Mouse (Mus musculus) embryonic facial prominence, embryonic 13.5 days (tissue): ENCODE data around the gene Peli1. TPM values are rescaled to one million over a fixed set of nuclear protein-coding genes. Genes with fewer than 3 reads are reported as not detected.

Experiments
- ATAC-seq: fragments of 200-750 bp; cut with Nextera tagmentation; 2 replicates; pipeline ENCODE4 v1.8.0; 2017; ENCODE audit warnings: low read depth; ENCODE audit not compliant: insufficient number of reproducible peaks, insufficient read depth, low FRiP score, low TSS enrichment
- H3K27ac ChIP-seq: fragments of 300-500 bp; sonication (generic); 2 replicates; pipeline ENCODE4 v1.5.1; 2015; ENCODE audit warnings: moderate library complexity, mild to moderate bottlenecking, inconsistent platforms
- H3K27me3 ChIP-seq: fragments of 300-500 bp; sonication (generic); 2 replicates; pipeline ENCODE4 v1.6.1; 2015; ENCODE audit warnings: mild to moderate bottlenecking, inconsistent platforms
- H3K36me3 ChIP-seq: fragments of 300-500 bp; sonication (generic); 2 replicates; pipeline ENCODE4 v1.6.1; 2015; ENCODE audit warnings: mild to moderate bottlenecking, inconsistent platforms
- H3K4me1 ChIP-seq: fragments of 300-500 bp; sonication (generic); 2 replicates; pipeline ENCODE4 v1.6.1; 2015; ENCODE audit warnings: inconsistent platforms
- H3K4me2 ChIP-seq: fragments of 300-500 bp; sonication (generic); 2 replicates; pipeline ENCODE4 v1.6.1; 2015; ENCODE audit warnings: moderate library complexity, mild to moderate bottlenecking, inconsistent platforms
- H3K4me3 ChIP-seq: fragments of 300-500 bp; sonication (generic); 2 replicates; pipeline ENCODE4 v1.5.1; 2015; ENCODE audit warnings: mild to moderate bottlenecking, inconsistent platforms
- H3K9ac ChIP-seq: fragments of 300-500 bp; sonication (generic); 2 replicates; pipeline ENCODE4 v1.6.1; 2015; ENCODE audit warnings: mild to moderate bottlenecking, inconsistent platforms
- H3K9me3 ChIP-seq: fragments of 300-500 bp; sonication (generic); 2 replicates; pipeline ENCODE4 v1.6.1; 2016; ENCODE audit warnings: inconsistent platforms
- WGBS: fragments of 180-500 bp; shearing (Covaris S2); methylation state at CpG from one replicate; pipeline ENCODE4 v1.1.7; 2015; ENCODE audit warnings: mixed read lengths; 5-methylcytosine and 5-hydroxymethylcytosine counted together
- polyA plus RNA-seq: library from polyadenylated mRNA; unstranded; fragments of >200 nt; fragmentation: Nextera tagmentation; extraction: Ambion mirVana; gene quantifications from 2 replicates; pipeline ENCODE4 v1.2.1, GENCODE M21; 2015

The Peli1 gene
- polyA plus RNA-seq, 1 experiment from 2014 or later, result 48.8 TPM

- no peak for ATAC-seq
- no peaks in the 10 kb centered on the region for H3K27me3 ChIP-seq
- 77% methylated on average over 3 of the region's 3 CpGs for WGBS
Observed at GRCm38 (mm10) chr11:21116623-21117295, 25.7 kb downstream of the Peli1 start.

GRCm38 (mm10) chr11:21121737-21122136, 30.6 kb downstream of the Peli1 start:
- Histone ChIP-seq H3K9me3 (peaks cover 5% of the 10 kb centered on the region; the same call in 1 of the 2 replicates), H3K27me3 (no peaks in the 10 kb centered on the region), H3K9ac (no peak overlapping the region), H3K36me3 (no peaks in the 10 kb centered on the region), H3K4me1 (peaks cover 6% of the 10 kb centered on the region; the same call in 1 of the 2 replicates), H3K4me3 (no peak overlapping the region), H3K4me2 (no peak overlapping the region), H3K27ac (no peak overlapping the region)
- no peak for ATAC-seq
- WGBS, result 92% methylated on average over 2 of the region's 2 CpGs

More at GRCm38 (mm10) chr11:21116623-21117295, 25.7 kb downstream of the Peli1 start:
- H3K27ac ChIP-seq, result no peak overlapping the region
- H3K36me3 ChIP-seq, result no peaks in the 10 kb centered on the region
- H3K9me3 ChIP-seq, result no peaks in the 10 kb centered on the region
- H3K9ac ChIP-seq, result no peak overlapping the region
- peaks cover 5% of the 10 kb centered on the region; the same call in 1 of the 2 replicates for H3K4me1 ChIP-seq
- H3K4me2 ChIP-seq, result no peak overlapping the region
- H3K4me3 ChIP-seq, result no peak overlapping the region

GRCm38 (mm10) chr11:21122399-21122798, 31.3 kb downstream of the Peli1 start:
- 74% methylated on average over 2 of the region's 2 CpGs for WGBS
- Histone ChIP-seq H3K4me1 (peaks cover 6% of the 10 kb centered on the region; the same call in 1 of the 2 replicates), H3K9me3 (peaks cover 5% of the 10 kb centered on the region; the same call in 1 of the 2 replicates), H3K36me3 (no peaks in the 10 kb centered on the region), H3K27me3 (no peaks in the 10 kb centered on the region), H3K9ac (no peak overlapping the region), H3K4me2 (no peak overlapping the region), H3K4me3 (no peak overlapping the region), H3K27ac (no peak overlapping the region)
- no peak for ATAC-seq

- no peaks in the 10 kb centered on the region for H3K4me1 ChIP-seq
- H3K27me3 ChIP-seq, result no peaks in the 10 kb centered on the region
- ATAC-seq, result no peak
- no peak overlapping the region for H3K27ac ChIP-seq
- peaks cover 12% of the 10 kb centered on the region for H3K36me3 ChIP-seq
- H3K4me2 ChIP-seq, result no peak overlapping the region
- no peak overlapping the region for H3K4me3 ChIP-seq
- 84% methylated on average over 2 of the region's 2 CpGs for WGBS
- peaks cover 10% of the 10 kb centered on the region; the same call in 1 of the 2 replicates for H3K9me3 ChIP-seq
- H3K9ac ChIP-seq, result no peak overlapping the region
Observed at GRCm38 (mm10) chr11:21131692-21132091, 40.6 kb downstream of the Peli1 start.

- Histone ChIP-seq H3K36me3 (peaks cover 24% of the 10 kb centered on the region), H3K4me1 (no peaks in the 10 kb centered on the region), H3K27me3 (no peaks in the 10 kb centered on the region), H3K27ac (no peak overlapping the region), H3K9ac (no peak overlapping the region), H3K4me2 (no peak overlapping the region), H3K9me3 (no peaks in the 10 kb centered on the region), H3K4me3 (no peak overlapping the region)
- 85% methylated on average over 2 of the region's 2 CpGs for WGBS
- no peak for ATAC-seq
Observed at GRCm38 (mm10) chr11:21134875-21135451, 43.9 kb downstream of the Peli1 start.

- Histone ChIP-seq H3K9me3 (no peaks in the 10 kb centered on the region), H3K9ac (no peak overlapping the region), H3K27ac (no peak overlapping the region), H3K27me3 (no peaks in the 10 kb centered on the region), H3K4me2 (no peak overlapping the region), H3K36me3 (peaks cover 44% of the 10 kb centered on the region), H3K4me3 (no peak overlapping the region), H3K4me1 (no peaks in the 10 kb centered on the region)
- no peak for ATAC-seq
- 97% methylated on average over 1 of the region's 1 CpGs for WGBS
Observed at GRCm38 (mm10) chr11:21139453-21139852, 48.4 kb downstream of the Peli1 start.

- Histone ChIP-seq H3K9ac (no peak overlapping the region), H3K4me3 (no peak overlapping the region), H3K27ac (no peak overlapping the region), H3K4me1 (no peaks in the 10 kb centered on the region), H3K4me2 (no peak overlapping the region), H3K27me3 (no peaks in the 10 kb centered on the region), H3K9me3 (no peaks in the 10 kb centered on the region), H3K36me3 (peaks cover 46% of the 10 kb centered on the region)
- ATAC-seq, result no peak
- WGBS, result 81% methylated on average over 7 of the region's 7 CpGs
Observed at GRCm38 (mm10) chr11:21141242-21141641, 50.2 kb downstream of the Peli1 start.

- no peak overlapping the region for H3K4me2 ChIP-seq
- H3K4me3 ChIP-seq, result no peak overlapping the region
- no peak for ATAC-seq
- no peak overlapping the region for H3K9ac ChIP-seq
- no peaks in the 10 kb centered on the region for H3K27me3 ChIP-seq
- H3K4me1 ChIP-seq, result no peaks in the 10 kb centered on the region
- H3K9me3 ChIP-seq, result no peaks in the 10 kb centered on the region
- peaks cover 49% of the 10 kb centered on the region for H3K36me3 ChIP-seq
- 91% methylated on average over 4 of the region's 4 CpGs for WGBS
- no peak overlapping the region for H3K27ac ChIP-seq
Observed at GRCm38 (mm10) chr11:21141755-21142154, 50.7 kb downstream of the Peli1 start.

GRCm38 (mm10) chr11:21149476-21149875, 58.4 kb downstream of the Peli1 start:
- Histone ChIP-seq H3K4me3 (no peak overlapping the region), H3K4me1 (no peaks in the 10 kb centered on the region), H3K4me2 (no peak overlapping the region), H3K27ac (no peak overlapping the region), H3K27me3 (no peaks in the 10 kb centered on the region), H3K9ac (no peak overlapping the region), H3K9me3 (no peaks in the 10 kb centered on the region), H3K36me3 (peaks cover 61% of the 10 kb centered on the region)
- ATAC-seq, result no peak
- 93% methylated on average over 4 of the region's 4 CpGs for WGBS

- Histone ChIP-seq H3K9ac (no peak overlapping the region), H3K4me1 (no peaks in the 10 kb centered on the region), H3K27ac (no peak overlapping the region), H3K9me3 (no peaks in the 10 kb centered on the region), H3K27me3 (no peaks in the 10 kb centered on the region), H3K4me3 (no peak overlapping the region), H3K36me3 (peaks cover 63% of the 10 kb centered on the region), H3K4me2 (no peak overlapping the region)
- 88% methylated on average over 5 of the region's 5 CpGs for WGBS
- ATAC-seq, result no peak
Observed at GRCm38 (mm10) chr11:21150316-21150715, 59.2 kb downstream of the Peli1 start.

GRCm38 (mm10) chr11:21151672-21152071, 60.6 kb downstream of the Peli1 start:
- 95% methylated on average over 1 of the region's 1 CpGs for WGBS
- no peak overlapping the region for H3K4me2 ChIP-seq
- no peak overlapping the region for H3K9ac ChIP-seq
- no peaks in the 10 kb centered on the region for H3K27me3 ChIP-seq
- H3K36me3 ChIP-seq, result peaks cover 52% of the 10 kb centered on the region
- no peak overlapping the region for H3K27ac ChIP-seq
- no peak for ATAC-seq
- no peaks in the 10 kb centered on the region for H3K4me1 ChIP-seq
- H3K9me3 ChIP-seq, result no peaks in the 10 kb centered on the region
- H3K4me3 ChIP-seq, result no peak overlapping the region

- H3K27me3 ChIP-seq, result no peaks in the 10 kb centered on the region
- H3K4me2 ChIP-seq, result no peak overlapping the region
- H3K4me3 ChIP-seq, result no peak overlapping the region
- no peak for ATAC-seq
- no peak overlapping the region for H3K9ac ChIP-seq
- no peaks in the 10 kb centered on the region for H3K9me3 ChIP-seq
- WGBS, result 89% methylated on average over 4 of the region's 4 CpGs
- peaks cover 40% of the 10 kb centered on the region for H3K36me3 ChIP-seq
- no peaks in the 10 kb centered on the region for H3K4me1 ChIP-seq
- H3K27ac ChIP-seq, result no peak overlapping the region
Observed at GRCm38 (mm10) chr11:21153111-21153510, 62.0 kb downstream of the Peli1 start.
